Mouse (Mus musculus) heart, embryonic 16.5 days (tissue): Measurements from ENCODE around the gene Negr1. TPM values are rescaled to one million over a fixed set of nuclear protein-coding genes. Genes with fewer than 3 reads are reported as not detected.

Experiments used
- ATAC-seq: fragments of 200-750 bp; cut with Nextera tagmentation; replicated peaks from 2 replicates; pipeline ENCODE4 v1.8.0; 2017; ENCODE audit warnings: moderate number of reproducible peaks; ENCODE audit not compliant: insufficient read depth, low FRiP score; ENCODE audit errors: extremely low read depth
- H3K27ac ChIP-seq: fragments of 300-500 bp; sonication (generic); 2 replicates; pipeline ENCODE4 v1.5.1; 2014; ENCODE audit warnings: mild to moderate bottlenecking, low read length, control low read depth, moderate library complexity
- H3K27me3 ChIP-seq: fragments of 300-500 bp; sonication (generic); 2 replicates; pipeline ENCODE4 v1.6.1; 2014; ENCODE audit warnings: low read length, mixed read lengths; ENCODE audit not compliant: control insufficient read depth, insufficient read depth
- H3K36me3 ChIP-seq: fragments of 300-500 bp; sonication (generic); 2 replicates; pipeline ENCODE4 v1.6.1; 2014; ENCODE audit not compliant: control insufficient read depth, insufficient read depth
- H3K4me1 ChIP-seq: fragments of 300-500 bp; sonication (generic); 2 replicates; pipeline ENCODE4 v1.6.1; 2014; ENCODE audit warnings: low read length, mixed read lengths; ENCODE audit not compliant: control insufficient read depth, insufficient read depth
- H3K4me2 ChIP-seq: fragments of 300-500 bp; sonication (generic); 2 replicates; pipeline ENCODE4 v1.6.1; 2014; ENCODE audit warnings: low read depth, mild to moderate bottlenecking, control low read depth, low read length
- H3K4me3 ChIP-seq: fragments of 300-500 bp; sonication (generic); 2 replicates; pipeline ENCODE4 v1.5.1; 2014; ENCODE audit warnings: mild to moderate bottlenecking, control low read depth, low read length
- H3K9ac ChIP-seq: fragments of 300-500 bp; sonication (generic); 2 replicates; pipeline ENCODE4 v1.6.1; 2014; ENCODE audit warnings: low read length, control low read depth
- H3K9me3 ChIP-seq: fragments of 300-500 bp; sonication (generic); replicated peaks from 2 replicates; pipeline ENCODE4 v1.6.1; 2016; ENCODE audit warnings: low read length; ENCODE audit not compliant: control insufficient read depth
- WGBS: fragments of 180-500 bp; shearing (Covaris S2); extraction: QIAGEN DNeasy Blood & Tissue Kit; methylation state at CpG from one replicate; pipeline ENCODE4 v1.1.7; 2014; 5-methylcytosine and 5-hydroxymethylcytosine counted together
- polyA plus RNA-seq: library from polyadenylated mRNA; unstranded; fragments of >200 nt; fragmentation: Nextera tagmentation; extraction: Ambion mirVana; gene quantifications from 2 replicates; pipeline ENCODE4 v1.2.1, GENCODE M21; 2015

The Negr1 gene
- polyA plus RNA-seq, 1 experiment from 2014 or later: 1.2 TPM

DNA sequence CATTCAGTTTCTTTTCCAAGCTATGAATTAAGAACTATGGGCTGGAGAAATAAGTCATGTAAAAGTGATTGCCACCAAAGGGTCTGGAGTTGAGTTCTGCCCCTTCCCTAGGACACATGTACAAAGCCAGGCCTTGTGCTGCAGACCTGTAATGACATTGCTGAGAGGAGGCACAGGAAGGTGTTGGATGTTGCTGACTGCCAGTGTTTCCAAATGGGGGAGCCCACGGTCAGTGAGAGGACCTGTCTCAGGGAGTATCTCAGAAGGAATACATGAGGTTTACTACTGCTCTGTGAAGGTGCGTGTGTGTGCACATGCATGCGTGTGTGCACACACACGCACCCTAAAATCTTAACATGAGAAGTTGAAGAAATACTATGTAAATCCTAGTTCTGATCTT lies 393.5 kb downstream of the Negr1 start:
- H3K9ac ChIP-seq: no peak overlapping the region
- 77% methylated on average over 4 of the region's 4 CpGs for WGBS
- no peak for ATAC-seq
- no peaks in the 10 kb centered on the region for H3K9me3 ChIP-seq
- no peaks in the 10 kb centered on the region for H3K36me3 ChIP-seq
- H3K27me3 ChIP-seq: no peaks in the 10 kb centered on the region
- H3K4me2 ChIP-seq: no peak overlapping the region
- no peak overlapping the region for H3K4me3 ChIP-seq
- H3K27ac ChIP-seq: no peak overlapping the region
- no peaks in the 10 kb centered on the region for H3K4me1 ChIP-seq

DNA sequence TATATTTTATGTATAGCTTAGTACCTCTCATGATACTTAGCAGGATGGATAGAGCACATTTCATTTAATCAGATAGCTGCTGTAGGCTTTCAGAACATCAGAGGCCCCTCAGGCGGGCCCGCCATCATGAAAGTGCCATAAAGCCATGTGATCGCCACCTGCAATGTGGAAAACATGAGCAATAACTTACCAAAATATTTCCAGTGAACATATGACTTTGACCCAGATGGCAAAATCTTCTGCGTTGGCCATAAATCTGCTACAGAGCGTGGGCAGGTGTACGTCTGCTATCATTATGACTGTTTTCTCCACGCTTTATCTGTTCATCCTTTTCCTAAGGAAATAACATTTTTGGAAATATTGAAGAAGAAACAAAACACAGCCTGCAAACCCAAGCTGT lies 397.0 kb downstream of the Negr1 start:
- Histone ChIP-seq H3K9ac (no peak overlapping the region), H3K9me3 (no peaks in the 10 kb centered on the region), H3K4me1 (no peaks in the 10 kb centered on the region), H3K4me2 (no peak overlapping the region), H3K27ac (no peak overlapping the region), H3K27me3 (no peaks in the 10 kb centered on the region), H3K4me3 (no peak overlapping the region), H3K36me3 (no peaks in the 10 kb centered on the region)
- WGBS: 95% methylated on average over 7 of the region's 7 CpGs
- ATAC-seq: no peak

- no peaks in the 10 kb centered on the region for H3K9me3 ChIP-seq
- no peak overlapping the region for H3K27ac ChIP-seq
- ATAC-seq: no peak
- H3K4me1 ChIP-seq: no peaks in the 10 kb centered on the region
- WGBS: 51% methylated on average over 2 of the region's 2 CpGs
- no peaks in the 10 kb centered on the region for H3K36me3 ChIP-seq
- no peak overlapping the region for H3K4me2 ChIP-seq
- H3K27me3 ChIP-seq: no peaks in the 10 kb centered on the region
- H3K9ac ChIP-seq: no peak overlapping the region
- no peak overlapping the region for H3K4me3 ChIP-seq
These were observed 407.2 kb downstream of the Negr1 start for GRCm38 (mm10) chr3:156968764-156969163.

GRCm38 (mm10) chr3:156971104-156971503 lies 409.5 kb downstream of the Negr1 start:
- Histone ChIP-seq H3K9me3 (no peaks in the 10 kb centered on the region), H3K4me1 (no peaks in the 10 kb centered on the region), H3K9ac (no peak overlapping the region), H3K36me3 (no peaks in the 10 kb centered on the region), H3K27ac (no peak overlapping the region), H3K27me3 (no peaks in the 10 kb centered on the region), H3K4me3 (no peak overlapping the region), H3K4me2 (no peak overlapping the region)
- no peak for ATAC-seq
- 67% methylated on average over 2 of the region's 2 CpGs for WGBS

DNA sequence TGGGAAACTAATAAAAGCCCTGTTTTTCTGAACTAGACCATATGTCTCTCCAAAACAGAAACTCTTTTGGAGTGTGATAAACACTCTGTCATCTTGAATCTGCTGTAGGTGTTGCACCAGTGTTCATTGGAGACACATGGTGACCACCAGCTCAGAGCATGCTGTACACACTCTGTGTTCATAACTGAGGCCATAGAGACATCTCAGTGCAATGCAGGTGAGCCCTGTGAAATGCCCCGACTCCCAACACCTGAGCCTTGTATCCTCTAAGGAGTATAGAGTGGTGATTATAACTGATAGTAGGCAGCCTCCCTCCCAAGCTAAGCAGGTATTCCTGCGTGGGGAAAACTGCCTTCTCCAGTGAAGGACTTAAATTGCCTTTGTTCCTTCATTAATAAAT lies 415.2 kb downstream of the Negr1 start:
- WGBS: 59% methylated on average over 2 of the region's 2 CpGs
- no peak overlapping the region for H3K4me2 ChIP-seq
- H3K27ac ChIP-seq: no peak overlapping the region
- no peaks in the 10 kb centered on the region for H3K4me1 ChIP-seq
- H3K4me3 ChIP-seq: no peak overlapping the region
- no peaks in the 10 kb centered on the region for H3K36me3 ChIP-seq
- ATAC-seq: no peak
- H3K9me3 ChIP-seq: no peaks in the 10 kb centered on the region
- no peak overlapping the region for H3K9ac ChIP-seq
- H3K27me3 ChIP-seq: no peaks in the 10 kb centered on the region

DNA sequence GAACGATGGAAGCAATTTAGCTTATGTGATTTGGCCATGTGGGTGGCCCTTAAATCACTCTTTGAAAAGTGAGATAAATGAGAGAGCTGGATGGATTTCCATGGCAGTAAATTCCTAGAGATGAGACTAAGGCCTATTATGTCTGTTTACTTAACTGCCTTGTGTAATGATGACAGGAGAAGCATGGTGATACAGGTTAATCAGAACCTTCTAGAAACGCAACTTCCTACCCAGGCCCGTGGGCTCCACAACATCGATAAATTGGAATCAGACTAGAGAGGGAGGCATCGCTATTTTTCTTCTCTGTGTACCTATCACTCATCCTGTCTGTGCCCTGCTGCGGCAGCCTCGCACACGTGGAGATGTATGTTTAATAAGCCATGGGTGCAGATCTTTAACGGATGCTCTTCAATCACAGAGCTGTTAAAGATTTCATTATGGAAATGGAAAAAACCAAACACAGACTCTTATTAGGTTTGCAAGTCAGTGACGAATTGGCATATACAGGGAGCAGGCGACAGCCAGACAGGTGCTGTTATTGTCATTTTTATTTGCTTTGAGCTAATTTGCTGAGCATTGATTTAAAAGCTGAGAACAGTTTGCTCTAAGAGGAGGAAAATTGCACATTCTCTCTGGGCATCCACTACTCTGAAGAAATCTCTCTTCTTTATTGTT lies 418.6 kb downstream of the Negr1 start:
- Histone ChIP-seq H3K36me3 (no peaks in the 10 kb centered on the region), H3K9me3 (no peaks in the 10 kb centered on the region), H3K27me3 (no peaks in the 10 kb centered on the region), H3K4me3 (no peak overlapping the region), H3K4me1 (peaks cover 4% of the 10 kb centered on the region), H3K4me2 (no peak overlapping the region), H3K9ac (no peak overlapping the region), H3K27ac (no peak overlapping the region)
- ATAC-seq: no peak
- 78% methylated on average over 11 of the region's 11 CpGs for WGBS

- H3K4me3 ChIP-seq: no peak overlapping the region
- no peaks in the 10 kb centered on the region for H3K9me3 ChIP-seq
- H3K9ac ChIP-seq: no peak overlapping the region
- H3K27ac ChIP-seq: no peak overlapping the region
- no peak overlapping the region for H3K4me2 ChIP-seq
- no peak for ATAC-seq
- H3K36me3 ChIP-seq: no peaks in the 10 kb centered on the region
- no peaks in the 10 kb centered on the region for H3K27me3 ChIP-seq
- 23% methylated on average over 4 of the region's 4 CpGs for WGBS
- H3K4me1 ChIP-seq: peaks cover 4% of the 10 kb centered on the region
These were observed 420.5 kb downstream of the Negr1 start for GRCm38 (mm10) chr3:156982102-156982501.

DNA sequence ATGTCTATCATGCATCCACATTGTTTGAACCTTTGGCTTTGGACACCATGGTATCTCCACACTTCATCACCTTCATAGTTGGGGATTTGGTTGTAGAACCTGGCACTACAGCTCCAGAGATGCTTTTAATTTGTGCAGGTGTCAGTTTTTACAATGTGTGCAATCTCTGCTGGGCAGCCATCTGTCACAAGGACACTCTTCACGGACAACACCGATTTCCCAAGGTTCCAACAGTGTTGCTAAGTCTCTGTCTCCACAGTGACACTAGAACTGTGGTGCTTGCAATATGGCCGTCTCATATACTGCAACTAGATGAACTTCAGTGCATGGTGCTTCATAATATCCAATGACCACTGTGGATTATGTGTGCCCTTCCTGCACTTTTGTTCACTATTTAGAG lies 425.5 kb downstream of the Negr1 start:
- Histone ChIP-seq H3K9me3 (no peaks in the 10 kb centered on the region), H3K4me2 (no peak overlapping the region), H3K9ac (no peak overlapping the region), H3K27ac (no peak overlapping the region), H3K27me3 (no peaks in the 10 kb centered on the region), H3K4me1 (peaks cover 2% of the 10 kb centered on the region), H3K36me3 (no peaks in the 10 kb centered on the region), H3K4me3 (no peak overlapping the region)
- no peak for ATAC-seq
- 91% methylated on average over 3 of the region's 3 CpGs for WGBS

- no peaks in the 10 kb centered on the region for H3K36me3 ChIP-seq
- WGBS: 59% methylated on average over 2 of the region's 2 CpGs
- no peak overlapping the region for H3K9ac ChIP-seq
- H3K9me3 ChIP-seq: no peaks in the 10 kb centered on the region
- no peak overlapping the region for H3K4me3 ChIP-seq
- H3K4me2 ChIP-seq: no peak overlapping the region
- H3K27me3 ChIP-seq: no peaks in the 10 kb centered on the region
- H3K27ac ChIP-seq: no peak overlapping the region
- no peaks in the 10 kb centered on the region for H3K4me1 ChIP-seq
- no peak for ATAC-seq
These were observed 430.6 kb downstream of the Negr1 start for GRCm38 (mm10) chr3:156992171-156992570.
